Mouse (Mus musculus): ENCODE data around the gene Csad.

- TF ChIP-seq CTCF (IDR thresholded peaks at IDR 0.05; ENCODE audit: low read depth) (no peak), EP300 (optimal IDR thresholded peaks at IDR 0.05) (no peak)
Observed at GRCm38 (mm10) chr15:102146089-102146488, 58.4 kb downstream of the Csad start.

All from stomach, postnatal 0 days (tissue).